Mouse (Mus musculus) hindbrain, embryonic 13.5 days (tissue): ENCODE measurements around the gene Tbx3. TPM values are rescaled to one million over a fixed set of nuclear protein-coding genes. Genes with fewer than 3 reads are reported as not detected.
A peak's percentile ranks its signal among the peaks of the same experiment; 100 is the strongest.

Experiments used
- ATAC-seq: fragments of 200-750 bp; cut with Nextera tagmentation; 2 replicates; pipeline ENCODE4 v1.8.0; 2017; ENCODE audit warnings: moderate TSS enrichment; ENCODE audit not compliant: low FRiP score
- H3K27ac ChIP-seq: fragments of 300-500 bp; sonication (generic); 2 replicates; pipeline ENCODE4 v1.5.1; 2015; ENCODE audit warnings: inconsistent platforms, mild to moderate bottlenecking, moderate library complexity
- H3K27me3 ChIP-seq: fragments of 300-500 bp; sonication (generic); 2 replicates; pipeline ENCODE4 v1.6.1; 2015; ENCODE audit warnings: mild to moderate bottlenecking, inconsistent platforms
- H3K36me3 ChIP-seq: fragments of 300-500 bp; sonication (generic); 2 replicates; pipeline ENCODE4 v1.6.1; 2015; ENCODE audit warnings: mild to moderate bottlenecking, inconsistent platforms
- H3K4me1 ChIP-seq: fragments of 300-500 bp; sonication (generic); replicated peaks from 2 replicates; pipeline ENCODE4 v1.6.1; 2015; ENCODE audit warnings: inconsistent platforms
- H3K4me2 ChIP-seq: fragments of 300-500 bp; sonication (generic); 2 replicates; pipeline ENCODE4 v1.6.1; 2015; ENCODE audit warnings: inconsistent platforms, mild to moderate bottlenecking, moderate library complexity
- H3K4me3 ChIP-seq: fragments of 300-500 bp; sonication (generic); 2 replicates; pipeline ENCODE4 v1.5.1; 2015; ENCODE audit warnings: mild to moderate bottlenecking, inconsistent platforms
- H3K9ac ChIP-seq: fragments of 300-500 bp; sonication (generic); 2 replicates; pipeline ENCODE4 v1.6.1; 2015; ENCODE audit warnings: mild to moderate bottlenecking, inconsistent platforms
- H3K9me3 ChIP-seq: fragments of 300-500 bp; sonication (generic); 2 replicates; pipeline ENCODE4 v1.6.1; 2016; ENCODE audit warnings: inconsistent platforms
- WGBS: fragments of 180-500 bp; shearing (Covaris S2); methylation state at CpG from one replicate; pipeline ENCODE4 v1.1.7; 2015; 5-methylcytosine and 5-hydroxymethylcytosine counted together
- polyA plus RNA-seq: library from polyadenylated mRNA; unstranded; fragments of >200 nt; fragmentation: Nextera tagmentation; extraction: Ambion mirVana; gene quantifications from 2 replicates; pipeline ENCODE4 v1.2.1, GENCODE M21; 2015

Tbx3 gene
- polyA plus RNA-seq, 1 experiment from 2014 or later: 6.0 TPM

- peaks cover 90% of the 10 kb centered on the region for H3K27me3 ChIP-seq
- H3K4me2 ChIP-seq: no peak overlapping the region
- no peaks in the 10 kb centered on the region for H3K4me1 ChIP-seq
- 10% methylated on average over 8 of the region's 8 CpGs for WGBS
- no peak for ATAC-seq
- no peaks in the 10 kb centered on the region for H3K36me3 ChIP-seq
- H3K9ac ChIP-seq: no peak overlapping the region
- no peak overlapping the region for H3K4me3 ChIP-seq
- no peaks in the 10 kb centered on the region for H3K9me3 ChIP-seq
- no peak overlapping the region for H3K27ac ChIP-seq
These were observed 24.4 kb downstream of the Tbx3 start for GRCm38 (mm10) chr5:119694914-119695313.

GRCm38 (mm10) chr5:119703031-119703430 is 32.6 kb downstream of the Tbx3 start:
- H3K9ac ChIP-seq: no peak overlapping the region
- 58% methylated on average over 1 of the region's 1 CpGs for WGBS
- H3K36me3 ChIP-seq: no peaks in the 10 kb centered on the region
- no peak for ATAC-seq
- H3K9me3 ChIP-seq: peaks cover 4% of the 10 kb centered on the region; the same call in 1 of the 2 replicates
- no peak overlapping the region for H3K27ac ChIP-seq
- no peak overlapping the region for H3K4me3 ChIP-seq
- peaks cover 7% of the 10 kb centered on the region for H3K4me1 ChIP-seq
- peaks cover 91% of the 10 kb centered on the region for H3K27me3 ChIP-seq
- H3K4me2 ChIP-seq: no peak overlapping the region

- Histone ChIP-seq H3K27ac (no peak overlapping the region), H3K9ac (no peak overlapping the region), H3K27me3 (peaks cover 97% of the 10 kb centered on the region), H3K4me1 (peaks cover 7% of the 10 kb centered on the region), H3K9me3 (peaks cover 4% of the 10 kb centered on the region; the same call in 1 of the 2 replicates), H3K4me2 (no peak overlapping the region), H3K4me3 (no peak overlapping the region), H3K36me3 (no peaks in the 10 kb centered on the region)
- ATAC-seq: no peak
- 58% methylated on average over 7 of the region's 7 CpGs for WGBS
These were observed 34.4 kb downstream of the Tbx3 start for GRCm38 (mm10) chr5:119704900-119705299.

- WGBS: under 1% methylated on average over 17 of the region's 17 CpGs
These were observed 36.0 kb downstream of the Tbx3 start for GRCm38 (mm10) chr5:119706467-119706866.

GRCm38 (mm10) chr5:119708850-119709585 is 38.5 kb downstream of the Tbx3 start:
- 78% methylated on average over 14 of the region's 14 CpGs for WGBS
- Histone ChIP-seq H3K9ac (no peak overlapping the region), H3K4me1 (peaks cover 7% of the 10 kb centered on the region), H3K27ac (no peak overlapping the region), H3K9me3 (no peaks in the 10 kb centered on the region), H3K36me3 (no peaks in the 10 kb centered on the region), H3K4me3 (no peak overlapping the region), H3K27me3 (peaks cover 94% of the 10 kb centered on the region), H3K4me2 (no peak overlapping the region)
- ATAC-seq: no peak

More at GRCm38 (mm10) chr5:119706467-119706866, 36.0 kb downstream of the Tbx3 start:
- Histone ChIP-seq H3K4me1 (peaks cover 7% of the 10 kb centered on the region), H3K27me3 (peaks cover 97% of the 10 kb centered on the region), H3K9me3 (peaks cover 4% of the 10 kb centered on the region; the same call in 1 of the 2 replicates), H3K36me3 (no peaks in the 10 kb centered on the region), H3K4me2 (peak overlapping the region; percentile 40), H3K9ac (peak overlapping the region; percentile 51; the same call in 1 of the 2 replicates), H3K27ac (no peak overlapping the region), H3K4me3 (peak overlapping the region; percentile 12; the same call in 1 of the 2 replicates)
- no peak for ATAC-seq

GRCm38 (mm10) chr5:119709826-119710559 is 39.5 kb downstream of the Tbx3 start:
- Histone ChIP-seq H3K9ac (no peak overlapping the region), H3K4me3 (no peak overlapping the region), H3K27ac (no peak overlapping the region), H3K9me3 (no peaks in the 10 kb centered on the region), H3K4me1 (peaks cover 7% of the 10 kb centered on the region), H3K4me2 (no peak overlapping the region), H3K36me3 (no peaks in the 10 kb centered on the region), H3K27me3 (peaks cover 93% of the 10 kb centered on the region)
- WGBS: 8% methylated on average over 18 of the region's 18 CpGs
- no peak for ATAC-seq

- no peaks in the 10 kb centered on the region for H3K9me3 ChIP-seq
- peaks cover 93% of the 10 kb centered on the region for H3K27me3 ChIP-seq
- H3K36me3 ChIP-seq: no peaks in the 10 kb centered on the region
- whole genome bisulfite sequencing: 10% methylated on average over 7 of the region's 7 CpGs
- ATAC-seq: no peak
- no peak overlapping the region for H3K9ac ChIP-seq
- H3K4me1 ChIP-seq: peaks cover 7% of the 10 kb centered on the region
- no peak overlapping the region for H3K4me2 ChIP-seq
- H3K4me3 ChIP-seq: no peak overlapping the region
- H3K27ac ChIP-seq: no peak overlapping the region
These were observed 40.3 kb downstream of the Tbx3 start for GRCm38 (mm10) chr5:119710756-119711155.

- H3K36me3 ChIP-seq: no peaks in the 10 kb centered on the region
- ATAC-seq: no peak
- no peak overlapping the region for H3K4me3 ChIP-seq
- H3K9ac ChIP-seq: no peak overlapping the region
- peaks cover 91% of the 10 kb centered on the region for H3K27me3 ChIP-seq
- H3K4me1 ChIP-seq: peaks cover 2% of the 10 kb centered on the region
- H3K27ac ChIP-seq: no peak overlapping the region
- no peaks in the 10 kb centered on the region for H3K9me3 ChIP-seq
- H3K4me2 ChIP-seq: no peak overlapping the region
- WGBS: 89% methylated on average over 5 of the region's 5 CpGs
These were observed 41.2 kb downstream of the Tbx3 start for GRCm38 (mm10) chr5:119711626-119712025.

GRCm38 (mm10) chr5:119712679-119713246 is 42.3 kb downstream of the Tbx3 start:
- ATAC-seq: no peak
- H3K9me3 ChIP-seq: no peaks in the 10 kb centered on the region
- H3K4me2 ChIP-seq: peak overlapping the region; percentile 33
- H3K4me1 ChIP-seq: no peaks in the 10 kb centered on the region
- peaks cover 83% of the 10 kb centered on the region for H3K27me3 ChIP-seq
- WGBS: 12% methylated on average over 22 of the region's 22 CpGs
- no peak overlapping the region for H3K4me3 ChIP-seq
- H3K9ac ChIP-seq: no peak overlapping the region
- H3K36me3 ChIP-seq: no peaks in the 10 kb centered on the region
- no peak overlapping the region for H3K27ac ChIP-seq

- 12% methylated on average over 11 of the region's 11 CpGs for WGBS
- H3K9ac ChIP-seq: no peak overlapping the region
- no peak overlapping the region for H3K27ac ChIP-seq
- no peak for ATAC-seq
- no peak overlapping the region for H3K4me3 ChIP-seq
- H3K4me2 ChIP-seq: no peak overlapping the region
- H3K9me3 ChIP-seq: no peaks in the 10 kb centered on the region
- H3K27me3 ChIP-seq: peaks cover 41% of the 10 kb centered on the region; the same call in 1 of the 2 replicates
- no peaks in the 10 kb centered on the region for H3K4me1 ChIP-seq
- no peaks in the 10 kb centered on the region for H3K36me3 ChIP-seq
These were observed 50.2 kb downstream of the Tbx3 start for GRCm38 (mm10) chr5:119720471-119721265.

- Histone ChIP-seq H3K4me2 (no peak overlapping the region), H3K4me3 (no peak overlapping the region), H3K27ac (no peak overlapping the region), H3K9me3 (no peaks in the 10 kb centered on the region), H3K4me1 (no peaks in the 10 kb centered on the region), H3K36me3 (no peaks in the 10 kb centered on the region), H3K27me3 (peaks cover 8% of the 10 kb centered on the region; the same call in 1 of the 2 replicates), H3K9ac (no peak overlapping the region)
- 63% methylated on average over 7 of the region's 7 CpGs for WGBS
- ATAC-seq: no peak
These were observed 62.5 kb downstream of the Tbx3 start for GRCm38 (mm10) chr5:119732978-119733377.
